Mouse (Mus musculus) brain, embryonic 14.5 days (tissue): Measurements from ENCODE around the gene Urm1. TPM values are rescaled to one million over a fixed set of nuclear protein-coding genes. Genes with fewer than 3 reads are reported as not detected.
"Not testable (repeated sequence)": the region's sequence is repeated elsewhere in the genome, so short reads cannot be mapped to it uniquely, and the experiment has no call there.

Experiments
- DNase-seq: peaks from one replicate; pipeline ENCODE4 v3.0.0-alpha.2; 2011; ENCODE audit warnings: low read depth
- CTCF ChIP-seq: fragments of 200-500 bp; IDR thresholded peaks from 2 replicates; pipeline ENCODE4 v1.5.1; 2012; ENCODE audit warnings: inconsistent platforms, mild to moderate bottlenecking, moderate library complexity, borderline replicate concordance; ENCODE audit not compliant: insufficient read depth, insufficient read length; ENCODE audit errors: extremely low read depth
- POLR2A ChIP-seq: fragments of 200-500 bp; IDR thresholded peaks from 2 replicates; pipeline ENCODE4 v1.6.1; 2012; ENCODE audit warnings: mild to moderate bottlenecking, inconsistent platforms, borderline replicate concordance; ENCODE audit not compliant: poor library complexity, insufficient read depth, insufficient read length, severe bottlenecking; ENCODE audit errors: extremely low read depth
- polyA plus RNA-seq: library from polyadenylated mRNA; depleted of rRNA; stranded (reverse); fragments of >200 nt; gene quantifications from 2 replicates; pipeline ENCODE4 v1.2.3, GENCODE M21; 2012; rRNA removed

Urm1 gene
- polyA plus RNA-seq = 51.5 and 67.1 TPM in 2 replicates

DNA sequence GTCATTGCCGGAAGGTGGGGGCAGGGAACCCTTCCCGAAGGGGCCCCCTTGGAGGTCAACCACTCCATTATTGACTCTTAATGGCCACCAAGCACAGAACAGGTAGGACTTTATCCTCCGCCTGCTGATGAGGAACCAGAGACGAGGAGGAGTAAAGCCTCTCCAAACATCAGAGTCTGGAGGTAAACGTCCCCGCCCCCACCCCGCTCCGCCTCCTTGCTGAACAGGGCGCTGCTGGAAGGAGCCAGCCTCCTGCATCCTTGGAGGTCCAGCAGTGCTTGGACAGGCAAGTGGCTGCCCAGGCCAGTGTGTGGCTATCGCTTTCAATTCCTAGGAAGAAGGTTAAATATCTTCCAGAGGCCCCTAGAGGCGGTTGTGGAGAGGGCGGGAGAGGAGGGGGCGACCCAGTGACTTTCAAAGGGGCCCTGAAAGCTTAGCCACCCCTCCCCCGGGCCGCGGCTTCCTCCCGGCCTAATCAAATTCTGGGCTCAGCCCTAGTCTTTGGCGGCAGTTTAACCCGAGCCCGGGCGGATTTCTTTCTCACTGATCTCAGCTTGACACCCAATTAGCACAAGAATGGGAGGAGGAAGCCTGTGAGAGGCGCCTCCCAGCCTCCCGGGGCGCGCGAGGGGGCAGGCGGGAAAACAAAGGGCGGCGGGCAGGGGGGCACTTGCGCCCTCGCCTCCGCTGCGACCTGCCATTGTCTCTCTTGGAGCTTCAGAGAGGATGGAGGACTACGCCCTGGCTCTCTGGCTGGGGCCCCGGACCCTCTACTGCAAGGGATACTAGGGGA is at the start of gene Urm1:
TSS of gene Urm1 (plus strand) at position 51 of the 793 bp plus-strand sequence.
- peak; percentile 2; the same call in 1 of the 2 replicates for TF ChIP-seq CTCF
- TF ChIP-seq POLR2A = 0 out of 2 replicates have a peak, but pooled peaks have one; percentile 20
- peak; percentile 95 for DNase-seq

DNA sequence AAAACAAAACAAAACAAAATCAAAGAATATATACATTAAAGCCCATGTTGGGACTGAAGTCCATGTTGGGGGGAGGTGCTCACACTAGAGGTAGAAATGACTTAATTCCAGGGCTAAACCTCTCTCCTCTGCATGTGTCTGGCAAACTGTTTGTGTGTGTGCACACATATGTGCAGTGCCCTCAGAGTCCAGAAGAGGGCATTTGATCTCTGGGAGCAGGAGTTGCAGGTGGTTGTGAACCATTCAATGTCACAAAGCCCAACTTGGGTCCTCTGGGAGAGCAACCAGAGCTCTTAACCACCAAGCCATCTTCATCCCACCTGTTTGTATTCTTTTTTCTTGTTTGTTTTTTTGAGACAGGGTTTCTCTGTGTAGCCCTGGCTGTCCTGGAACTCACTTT is 49.7 kb upstream of the Urm1 start:
- DNase-seq = no peak
- TF ChIP-seq POLR2A (no peak), CTCF (peak; percentile 21; the same call in 1 of the 2 replicates)

DNA sequence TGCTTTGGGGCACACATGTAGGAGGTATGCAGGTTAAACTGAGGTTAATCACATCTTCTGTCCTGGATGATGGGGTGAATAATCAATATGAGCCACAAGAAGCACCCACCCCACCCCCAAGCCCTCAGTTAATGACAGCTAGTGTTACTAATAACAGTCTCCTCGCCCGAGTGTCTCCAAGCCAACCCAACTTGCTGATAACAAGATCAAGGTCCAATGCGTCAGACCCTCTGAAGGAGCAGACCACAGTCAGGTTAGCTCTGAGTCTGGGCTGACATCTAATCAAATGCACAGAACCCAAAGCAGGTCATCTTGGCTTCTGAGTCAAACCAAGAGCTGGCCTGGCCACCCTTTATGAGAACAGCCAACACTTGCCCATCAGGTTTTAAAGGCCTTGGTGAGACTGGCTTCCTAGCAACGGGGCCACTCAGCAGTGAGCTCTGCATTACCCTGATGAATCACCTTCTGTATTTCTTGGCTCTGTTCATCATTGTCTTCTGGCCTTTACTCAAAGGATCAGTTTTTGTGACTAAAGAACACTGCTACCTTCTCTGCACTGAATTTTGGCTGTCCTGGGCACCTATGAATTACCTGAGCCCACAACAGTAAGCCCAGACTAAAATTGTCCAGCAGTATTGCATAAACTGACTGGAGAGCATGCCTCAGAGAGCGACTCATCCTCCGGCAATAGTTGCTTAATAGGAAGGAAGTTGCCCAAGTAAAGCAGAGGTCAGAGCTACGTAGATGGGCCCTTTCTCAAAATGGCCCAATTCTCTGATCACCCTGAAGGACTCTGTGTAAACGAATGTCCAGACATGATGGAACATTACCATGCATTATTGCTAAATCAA is 48.0 kb upstream of the Urm1 start:
- TF ChIP-seq CTCF (no peak), POLR2A (no peak)
- DNase-seq = no peak

DNA sequence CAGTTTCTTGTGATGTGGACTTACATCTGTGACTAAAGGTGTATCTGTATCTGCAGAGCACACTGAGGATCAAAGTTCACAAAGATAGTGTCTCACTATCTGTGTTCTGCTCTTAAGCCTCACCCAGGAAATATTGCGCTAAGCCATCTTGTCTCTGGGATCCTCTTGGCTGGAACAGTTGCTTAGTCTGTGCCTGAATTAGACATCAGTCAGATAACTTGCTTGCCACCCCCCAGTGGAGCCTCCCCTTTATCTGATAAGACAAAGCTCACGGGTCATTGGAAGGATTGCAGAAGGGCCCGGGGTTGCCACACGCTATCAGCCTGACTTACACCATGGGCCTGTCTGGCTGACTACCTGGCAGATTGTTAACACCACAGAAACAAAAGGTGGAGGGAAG is 46.6 kb upstream of the Urm1 start:
- TF ChIP-seq CTCF (no peak), POLR2A (no peak)
- no peak for DNase-seq

DNA sequence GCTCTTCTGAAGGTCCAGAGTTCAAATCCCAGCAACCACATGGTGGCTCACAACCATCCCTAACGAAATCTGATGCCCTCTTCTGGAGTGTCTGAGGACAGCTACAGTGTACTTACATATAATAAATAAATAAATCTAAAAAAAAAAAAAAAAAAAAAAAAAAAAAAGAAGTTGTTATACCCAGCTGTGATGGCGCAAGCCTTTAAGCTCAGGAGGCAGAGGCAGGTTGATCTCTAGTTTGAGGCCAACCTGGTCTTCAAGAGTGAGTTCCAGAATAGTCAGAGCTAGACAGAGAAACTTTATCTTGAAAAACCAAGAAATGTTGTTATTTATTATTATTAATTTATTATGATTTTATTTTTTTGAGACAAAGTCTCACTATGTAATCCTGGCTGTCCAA is 38.6 kb upstream of the Urm1 start:
- not testable (repeated sequence) for DNase-seq

DNA sequence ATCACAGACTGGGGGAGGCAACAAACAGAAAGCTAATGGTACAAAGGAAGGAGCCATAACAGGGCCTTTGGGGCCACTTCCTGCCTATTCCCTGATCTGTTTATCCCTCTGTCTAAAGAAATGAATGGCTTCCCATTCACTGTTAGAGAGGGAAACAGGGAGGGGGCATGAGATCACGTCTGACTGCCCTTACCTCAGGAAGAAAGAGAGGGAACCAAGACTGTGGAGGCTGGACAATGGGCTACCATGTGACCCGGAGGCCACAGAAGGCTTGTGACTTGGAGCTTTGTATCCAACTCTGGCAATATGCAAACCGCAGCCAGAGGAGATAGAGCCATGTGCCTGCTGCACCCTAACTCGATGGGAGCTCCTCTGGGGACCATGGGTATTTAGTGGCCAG is 35.6 kb upstream of the Urm1 start:
- no peak for DNase-seq
- TF ChIP-seq POLR2A = no peak
- no peak for TF ChIP-seq CTCF

DNA sequence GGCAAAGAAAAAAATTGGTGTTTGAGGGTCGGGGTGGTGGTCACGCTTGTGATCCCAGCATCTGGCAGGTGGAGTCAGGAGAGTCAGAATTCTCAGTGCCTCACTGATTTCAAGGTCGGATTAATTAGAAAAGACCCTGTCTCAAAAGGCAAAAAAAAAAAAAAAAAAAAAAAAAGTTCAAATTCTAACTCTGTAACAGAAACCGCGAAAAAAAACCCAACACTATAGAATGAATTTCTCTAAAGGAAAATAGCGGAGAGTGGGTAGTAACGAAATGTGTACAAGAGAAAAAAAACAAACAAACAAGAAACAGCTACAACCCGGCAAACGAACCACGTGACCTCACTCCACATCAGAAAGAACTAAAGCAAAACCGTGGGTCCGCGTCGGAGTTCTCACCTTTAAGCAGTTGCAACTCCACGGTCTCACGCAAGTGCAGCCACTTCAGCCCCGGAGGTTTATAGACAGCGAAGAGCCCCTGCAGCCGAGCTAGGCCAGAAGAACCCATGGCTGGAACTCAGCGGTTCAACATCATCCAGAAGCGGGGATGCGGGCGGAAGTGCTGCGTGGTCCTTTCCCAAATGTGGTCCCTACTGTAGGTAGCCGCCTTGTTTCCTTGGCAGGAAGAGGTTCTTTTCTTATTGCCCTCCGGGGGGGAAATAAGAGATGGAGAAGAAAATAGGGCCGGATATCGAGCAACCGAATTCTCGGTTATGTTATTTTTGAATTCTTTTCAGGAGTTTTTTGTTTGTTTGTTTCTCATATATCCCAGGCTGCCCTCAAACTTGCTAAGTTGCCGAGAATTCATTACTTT is 32.6 kb upstream of the Urm1 start, which contains the start of gene Coq4:
TSS of gene Coq4 (plus strand) at position 390 of the 814 bp plus-strand sequence.
- peak; percentile 99 for DNase-seq
- TF ChIP-seq POLR2A = peak; percentile 15; the same call in 1 of the 2 replicates
- TF ChIP-seq CTCF = no peak

DNA sequence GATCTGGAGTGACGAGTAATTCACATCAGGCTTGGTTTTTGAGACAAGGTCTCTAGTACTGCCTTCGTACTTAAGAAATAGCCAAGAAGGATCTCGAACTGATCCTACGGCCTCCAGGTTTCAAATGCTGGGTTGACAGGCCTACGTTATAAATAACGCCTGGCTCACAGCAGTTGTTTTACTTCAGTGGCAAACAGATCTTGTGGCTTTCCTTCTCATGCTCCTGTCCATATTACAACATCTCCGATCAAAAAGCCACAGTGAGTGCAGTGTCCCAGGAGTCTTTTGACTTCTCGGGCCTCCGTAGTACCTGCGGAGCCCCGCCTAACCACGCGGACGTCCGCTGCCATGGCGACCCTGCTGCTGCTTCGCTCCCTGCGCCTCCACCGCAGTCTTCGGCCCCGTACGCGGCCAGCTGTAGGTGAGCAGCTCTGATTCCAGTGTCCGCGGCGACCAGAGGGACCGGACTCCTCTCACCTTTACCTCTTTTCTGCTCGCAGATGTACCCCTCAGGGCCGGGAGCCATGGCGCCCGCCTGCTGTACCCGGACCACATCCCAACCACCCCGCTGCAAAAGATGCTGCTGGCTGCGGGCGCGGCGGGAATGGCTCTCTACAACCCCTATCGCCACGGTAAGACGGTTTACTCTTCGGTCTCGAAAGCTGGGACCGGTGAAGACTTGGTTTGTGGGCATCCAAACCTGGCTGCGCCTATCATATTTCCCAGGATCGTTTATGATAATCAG is 31.8 kb upstream of the Urm1 start, which contains the start of gene Trub2:
TSS of gene Trub2 (minus strand) at position 566 of the 745 bp plus-strand sequence.
- TF ChIP-seq POLR2A = peak; percentile 17; the same call in 1 of the 2 replicates
- no peak for TF ChIP-seq CTCF
- DNase-seq = peak; percentile 93

DNA sequence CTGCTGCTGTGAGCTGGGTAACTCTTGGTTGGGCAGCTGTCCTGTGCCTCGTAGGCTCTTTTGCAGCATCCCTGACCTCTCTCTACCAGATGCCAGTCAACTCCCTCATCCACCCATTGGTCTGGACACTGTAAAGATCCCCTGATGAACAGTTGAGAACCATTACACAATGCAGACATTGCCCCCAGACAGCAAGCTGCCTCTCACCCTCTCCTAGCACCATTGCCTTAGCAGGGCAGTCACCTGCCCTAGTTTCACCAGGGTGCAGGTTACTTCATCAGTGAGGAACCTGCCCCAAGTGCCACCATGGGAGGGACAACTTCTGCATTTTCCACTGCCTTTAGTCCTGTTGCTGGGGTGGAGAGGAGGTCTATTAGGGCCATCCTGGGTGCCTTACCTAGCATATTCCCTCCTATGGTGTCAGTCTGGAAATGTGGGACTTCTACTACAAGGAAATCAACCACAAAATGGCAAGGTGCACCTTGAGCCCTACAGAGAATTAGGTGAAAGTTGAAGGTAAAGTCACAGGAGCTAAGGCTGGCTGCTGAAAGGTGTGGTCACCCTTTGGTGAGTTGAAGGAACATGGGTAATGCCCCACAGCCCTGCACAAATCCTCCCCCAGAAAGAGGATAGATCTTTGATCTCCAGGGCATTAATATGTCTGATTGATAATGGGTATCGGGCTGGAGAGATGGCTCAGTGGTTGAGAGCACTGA is 26.9 kb upstream of the Urm1 start:
- TF ChIP-seq CTCF = no peak
- TF ChIP-seq POLR2A = no peak
- DNase-seq = no peak

DNA sequence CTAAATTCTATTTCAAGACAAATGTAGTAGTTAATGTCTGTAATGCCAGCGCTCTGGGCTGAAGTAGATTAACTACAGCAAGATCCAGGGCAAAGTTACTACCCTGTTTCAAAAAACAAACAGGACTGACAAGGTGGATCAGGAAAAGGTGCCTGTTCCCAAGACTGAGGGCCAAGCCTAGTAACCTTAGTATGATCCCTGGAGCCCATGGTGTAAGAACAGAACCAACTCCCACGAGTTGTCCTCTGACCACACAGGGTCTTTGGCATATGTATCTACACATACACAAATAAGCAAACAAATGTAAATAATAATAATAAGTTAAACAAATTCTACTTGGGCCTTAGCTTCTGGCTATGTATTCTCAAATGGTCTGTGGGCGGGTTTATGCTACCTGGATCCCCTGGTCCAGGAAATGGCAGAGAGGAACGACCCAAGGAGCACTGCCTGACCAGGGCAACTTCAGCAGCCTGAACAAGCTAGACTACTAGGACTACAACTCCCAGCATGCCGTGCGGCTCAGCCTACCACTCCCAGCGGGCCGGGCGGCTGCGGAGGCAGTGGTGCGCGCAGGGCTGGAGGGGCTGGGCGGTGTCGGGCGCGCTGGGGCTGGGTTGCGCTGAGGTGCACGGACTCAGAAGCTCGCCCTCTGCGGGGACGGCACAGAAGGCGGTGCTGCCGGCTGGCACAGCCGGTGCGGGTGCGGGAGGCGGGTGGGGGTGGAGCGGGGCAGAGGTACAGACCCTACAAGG is 17.6 kb upstream of the Urm1 start, which contains the start of gene Slc27a4:
TSS of gene Slc27a4 (plus strand) at position 560 of the 752 bp plus-strand sequence.
- TF ChIP-seq CTCF (no peak), POLR2A (peak; percentile 83)
- peak; percentile 97 for DNase-seq

DNA sequence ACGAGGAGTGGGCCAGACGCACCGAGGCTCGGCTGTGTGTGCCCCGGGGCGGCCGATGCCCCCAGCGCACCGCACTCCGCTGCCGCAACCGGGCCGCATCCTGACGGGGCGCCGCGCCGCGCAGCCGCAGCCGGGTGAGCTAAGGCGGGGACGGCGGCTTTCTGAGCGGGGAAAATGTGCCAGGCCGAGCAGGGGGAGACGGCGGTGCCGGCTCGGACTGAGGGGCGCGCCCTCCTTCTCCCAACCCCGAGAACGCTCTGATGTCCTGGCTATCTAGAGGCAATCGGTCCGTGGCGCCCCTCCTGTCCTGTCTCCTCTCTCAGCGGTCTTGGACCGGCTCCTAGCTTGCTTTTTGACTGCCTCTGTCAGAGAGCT is 17.1 kb upstream of the Urm1 start:
- no peak for TF ChIP-seq POLR2A
- no peak for TF ChIP-seq CTCF
- no peak for DNase-seq

DNA sequence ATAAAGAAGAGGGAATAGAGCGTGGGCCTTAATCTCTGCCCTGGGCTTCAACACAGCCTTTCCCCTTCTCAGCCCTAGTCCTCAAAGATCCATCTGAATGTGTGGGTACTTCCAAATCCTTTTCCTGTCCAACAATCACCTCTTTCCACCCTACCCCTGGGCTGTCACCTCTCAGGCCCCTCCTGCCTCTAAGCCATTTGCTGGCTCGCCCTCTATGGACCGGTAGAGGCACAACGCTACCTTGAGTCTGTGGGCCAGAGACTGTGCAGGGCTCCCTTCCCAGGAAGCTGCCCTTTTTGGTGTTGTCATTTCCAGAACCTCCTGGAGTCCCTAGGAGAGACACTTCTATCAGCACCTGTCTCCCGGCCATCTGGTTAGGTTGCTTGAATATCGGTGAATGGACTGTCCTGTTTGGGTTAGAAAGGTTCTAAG is 16.5 kb upstream of the Urm1 start:
- TF ChIP-seq POLR2A (no peak), CTCF (peak; percentile 50; the same call in 1 of the 2 replicates)
- peak; percentile 41 for DNase-seq
